Mouse (Mus musculus) olfactory bulb, adult 2 months (tissue): ENCODE measurements around the gene Atp1a2.

Experiments used
- CTCF ChIP-seq: fragments of 200-500 bp; IDR thresholded peaks from 2 replicates; pipeline ENCODE4 v1.5.1; 2012; ENCODE audit warnings: low read depth, mild to moderate bottlenecking, low read length, moderate library complexity; ENCODE audit not compliant: insufficient read depth
- POLR2A ChIP-seq: fragments of 200-500 bp; IDR thresholded peaks from 2 replicates; pipeline ENCODE4 v1.6.1; 2012; ENCODE audit warnings: mild to moderate bottlenecking, low read depth, low read length, moderate library complexity; ENCODE audit not compliant: insufficient read depth

- no peak for TF ChIP-seq CTCF
- TF ChIP-seq POLR2A = no peak
Observed at GRCm38 (mm10) chr1:172301180-172301579, 3.3 kb upstream of the Atp1a2 start.
